Mouse (Mus musculus): ENCODE measurements at regions not wholly inside any gene's neighbourhood (a gene's known extent, or its start where the extent isn't known, plus 50 kb on each side); places are given as distances from the start of the nearest gene placed in this dataset.

DNA sequence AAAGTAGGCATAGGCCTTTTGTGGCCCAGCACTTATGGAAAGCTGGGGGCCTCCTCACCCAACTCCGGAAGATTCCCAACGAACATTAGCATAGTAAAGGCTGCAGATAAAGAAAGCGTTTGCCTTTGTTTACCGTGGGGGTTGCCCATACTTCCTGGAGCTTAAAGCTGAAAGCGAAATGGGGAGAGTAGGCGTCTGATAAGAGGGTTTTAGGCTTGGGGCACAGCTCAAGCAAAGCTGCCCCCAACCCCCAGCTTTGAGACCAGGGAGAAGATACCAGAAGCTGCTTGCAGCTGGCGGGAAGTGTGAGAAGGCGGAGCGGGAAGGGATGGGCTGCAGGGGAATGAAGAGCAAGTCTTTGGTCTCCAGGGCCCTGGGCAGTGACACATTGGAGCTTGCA lies 356.9 kb downstream of the Bcor start:
- H3K4me2 ChIP-seq (ENCODE audit: low read depth, low read length, poor library complexity, severe bottlenecking), result no peak overlapping the region
- DNase-seq (ENCODE audit: low spot score) (no peak), ATAC-seq (ENCODE audit: low FRiP score) (no peak)
- 29% methylated on average over 9 of the region's 9 CpGs for WGBS
- no peak overlapping the region for H3K9ac ChIP-seq (replicated peaks; ENCODE audit: low read length, poor library complexity, severe bottlenecking)
- peaks cover 6% of the 10 kb centered on the region; the same call in 1 of the 2 replicates for H3K27me3 ChIP-seq (ENCODE audit: insufficient read depth, low read length)
- H3K4me3 ChIP-seq (ENCODE audit: low read depth, low read length), result no peak overlapping the region
- no peaks in the 10 kb centered on the region; the same call in 1 of the 2 replicates for H3K4me1 ChIP-seq (ENCODE audit: insufficient read depth, low read length)
- H3K27ac ChIP-seq (ENCODE audit: low read depth, low read length), result no peak overlapping the region
- TF ChIP-seq CTCF (IDR thresholded peaks at IDR 0.05), result no peak
- H3K9me3 ChIP-seq (ENCODE audit: low read length), result no peaks in the 10 kb centered on the region
- no peaks in the 10 kb centered on the region for H3K36me3 ChIP-seq (ENCODE audit: insufficient read depth, low read length)

DNA sequence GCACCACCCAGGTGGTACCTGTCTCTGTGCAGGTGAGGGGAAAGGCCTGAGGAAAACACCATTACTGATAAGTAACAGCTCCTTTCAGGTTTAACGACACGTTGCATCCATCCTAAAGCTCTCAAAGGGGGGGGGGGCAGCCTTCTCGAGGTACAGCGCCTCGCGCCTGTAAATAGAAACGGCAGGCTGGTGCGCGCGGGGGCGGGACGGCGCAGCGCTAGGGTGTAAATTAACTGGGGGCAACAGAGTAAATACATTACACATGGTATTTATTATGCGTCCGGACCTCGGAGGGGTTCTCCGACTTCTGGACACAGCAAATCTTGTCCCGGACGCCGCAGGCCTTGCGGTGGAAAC lies 353.3 kb downstream of the Bcor start:
- WGBS, result 9% methylated on average over 17 of the region's 22 CpGs
- no peak for TF ChIP-seq CTCF (IDR thresholded peaks at IDR 0.05)

DNA sequence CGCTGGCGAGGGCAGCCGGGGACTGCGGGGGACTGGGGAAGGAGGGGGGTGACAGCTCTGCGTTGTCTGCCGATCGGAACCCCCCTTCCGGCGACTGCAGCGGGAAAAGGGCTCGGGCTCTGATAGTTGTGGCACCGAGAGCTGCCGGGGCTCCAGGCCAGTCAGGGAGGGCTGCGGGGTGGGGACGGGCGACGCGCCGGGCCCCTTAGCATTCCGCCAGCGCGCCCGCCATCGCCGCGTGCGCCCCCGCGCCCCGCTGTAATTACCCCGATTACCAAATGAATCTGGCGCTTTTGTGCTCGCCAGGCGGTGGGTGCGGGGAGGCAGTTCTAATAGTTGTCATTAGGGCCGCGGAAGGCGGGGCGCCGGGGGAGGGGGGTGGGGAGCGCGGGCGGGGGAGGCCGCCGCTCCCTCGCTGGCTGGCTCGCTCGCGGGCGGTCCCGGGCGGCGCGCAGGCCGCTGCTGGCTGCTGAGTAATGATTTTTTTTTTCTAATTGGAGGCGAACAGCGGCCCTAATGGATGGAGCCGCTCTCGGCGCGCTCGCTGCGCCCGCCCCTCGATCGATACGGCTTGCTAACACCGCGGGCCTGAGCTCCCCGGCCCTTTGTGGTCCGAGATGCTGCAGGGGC lies 352.8 kb downstream of the Bcor start:
- H3K4me3 ChIP-seq (ENCODE audit: low read depth, low read length), result peak overlapping the region; percentile 40
- H3K4me2 ChIP-seq (ENCODE audit: low read depth, low read length, poor library complexity, severe bottlenecking), result peak overlapping the region; percentile 67
- H3K27ac ChIP-seq (ENCODE audit: low read depth, low read length), result peak overlapping the region; percentile 38; the same call in 1 of the 2 replicates
- ATAC-seq (ENCODE audit: low FRiP score) (peak; percentile 69), DNase-seq (ENCODE audit: low spot score) (peak; percentile 48)
- TF ChIP-seq CTCF (IDR thresholded peaks at IDR 0.05), result no peak
- no peaks in the 10 kb centered on the region; the same call in 1 of the 2 replicates for H3K4me1 ChIP-seq (ENCODE audit: insufficient read depth, low read length)
- H3K9ac ChIP-seq (replicated peaks; ENCODE audit: low read length, poor library complexity, severe bottlenecking), result peak overlapping the region; percentile 65
- H3K36me3 ChIP-seq (ENCODE audit: insufficient read depth, low read length), result no peaks in the 10 kb centered on the region
- no peaks in the 10 kb centered on the region for H3K9me3 ChIP-seq (ENCODE audit: low read length)
- peaks cover 6% of the 10 kb centered on the region; the same call in 1 of the 2 replicates for H3K27me3 ChIP-seq (ENCODE audit: insufficient read depth, low read length)
- 7% methylated on average over 33 of the region's 71 CpGs for WGBS

More for the DNA sequence above, 353.3 kb downstream of the Bcor start:
- peak overlapping the region; percentile 67 for H3K4me2 ChIP-seq (ENCODE audit: low read depth, low read length, poor library complexity, severe bottlenecking)
- H3K4me3 ChIP-seq (ENCODE audit: low read depth, low read length), result peak overlapping the region; percentile 40
- ATAC-seq (ENCODE audit: low FRiP score) (peak; percentile 28; the same call in 1 of the 2 replicates), DNase-seq (ENCODE audit: low spot score) (no peak)
- peaks cover 6% of the 10 kb centered on the region; the same call in 1 of the 2 replicates for H3K27me3 ChIP-seq (ENCODE audit: insufficient read depth, low read length)
- H3K27ac ChIP-seq (ENCODE audit: low read depth, low read length), result peak overlapping the region; percentile 38; the same call in 1 of the 2 replicates
- H3K9ac ChIP-seq (replicated peaks; ENCODE audit: low read length, poor library complexity, severe bottlenecking), result peak overlapping the region; percentile 65
- no peaks in the 10 kb centered on the region for H3K36me3 ChIP-seq (ENCODE audit: insufficient read depth, low read length)
- no peaks in the 10 kb centered on the region; the same call in 1 of the 2 replicates for H3K4me1 ChIP-seq (ENCODE audit: insufficient read depth, low read length)
- no peaks in the 10 kb centered on the region for H3K9me3 ChIP-seq (ENCODE audit: low read length)

- peaks cover 6% of the 10 kb centered on the region; the same call in 1 of the 2 replicates for H3K27me3 ChIP-seq (ENCODE audit: insufficient read depth, low read length)
- H3K9ac ChIP-seq (replicated peaks; ENCODE audit: low read length, poor library complexity, severe bottlenecking), result peak overlapping the region; percentile 65
- peak overlapping the region; percentile 67 for H3K4me2 ChIP-seq (ENCODE audit: low read depth, low read length, poor library complexity, severe bottlenecking)
- no peak for TF ChIP-seq CTCF (IDR thresholded peaks at IDR 0.05)
- peak overlapping the region; percentile 40 for H3K4me3 ChIP-seq (ENCODE audit: low read depth, low read length)
- ATAC-seq (ENCODE audit: low FRiP score), result no peak
- no peaks in the 10 kb centered on the region; the same call in 1 of the 2 replicates for H3K4me1 ChIP-seq (ENCODE audit: insufficient read depth, low read length)
- no peak for DNase-seq (ENCODE audit: low spot score)
- no peaks in the 10 kb centered on the region for H3K36me3 ChIP-seq (ENCODE audit: insufficient read depth, low read length)
- 10% methylated on average over 9 of the region's 9 CpGs for WGBS
- no peak overlapping the region for H3K27ac ChIP-seq (ENCODE audit: low read depth, low read length)
- no peaks in the 10 kb centered on the region for H3K9me3 ChIP-seq (ENCODE audit: low read length)
These were observed 352.3 kb downstream of the Bcor start for GRCm38 (mm10) chrX:11807883-11808262.

DNA sequence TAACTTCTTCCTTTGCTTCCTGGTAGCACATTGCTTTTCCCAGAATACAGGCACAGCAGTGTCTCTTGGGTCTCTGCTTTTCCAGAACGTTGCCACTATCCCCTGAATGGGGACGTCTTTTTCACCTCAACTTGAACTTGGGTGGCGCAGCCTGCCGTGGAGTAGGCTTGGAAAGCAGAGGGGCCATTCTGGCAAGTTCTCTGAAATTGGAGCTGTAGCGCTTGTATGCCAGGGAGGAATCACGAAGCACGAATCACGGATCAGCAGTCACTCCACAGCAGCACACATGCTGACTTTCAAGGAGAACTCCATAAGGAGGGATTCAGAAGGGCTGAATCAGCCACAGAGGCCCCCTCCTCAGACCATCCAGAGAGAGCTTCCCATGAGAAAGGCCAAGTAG lies 351.2 kb downstream of the Bcor start:
- no peaks in the 10 kb centered on the region for H3K36me3 ChIP-seq (ENCODE audit: insufficient read depth, low read length)
- DNase-seq (ENCODE audit: low spot score) (no peak), ATAC-seq (ENCODE audit: low FRiP score) (no peak)
- TF ChIP-seq CTCF (IDR thresholded peaks at IDR 0.05), result no peak
- H3K4me2 ChIP-seq (ENCODE audit: low read depth, low read length, poor library complexity, severe bottlenecking), result no peak overlapping the region
- no peaks in the 10 kb centered on the region for H3K9me3 ChIP-seq (ENCODE audit: low read length)
- no peak overlapping the region for H3K4me3 ChIP-seq (ENCODE audit: low read depth, low read length)
- no peak overlapping the region for H3K27ac ChIP-seq (ENCODE audit: low read depth, low read length)
- no peak overlapping the region for H3K9ac ChIP-seq (replicated peaks; ENCODE audit: low read length, poor library complexity, severe bottlenecking)
- H3K27me3 ChIP-seq (ENCODE audit: insufficient read depth, low read length), result peaks cover 6% of the 10 kb centered on the region; the same call in 1 of the 2 replicates
- 71% methylated on average over 8 of the region's 8 CpGs for WGBS
- no peaks in the 10 kb centered on the region for H3K4me1 ChIP-seq (ENCODE audit: insufficient read depth, low read length)

DNA sequence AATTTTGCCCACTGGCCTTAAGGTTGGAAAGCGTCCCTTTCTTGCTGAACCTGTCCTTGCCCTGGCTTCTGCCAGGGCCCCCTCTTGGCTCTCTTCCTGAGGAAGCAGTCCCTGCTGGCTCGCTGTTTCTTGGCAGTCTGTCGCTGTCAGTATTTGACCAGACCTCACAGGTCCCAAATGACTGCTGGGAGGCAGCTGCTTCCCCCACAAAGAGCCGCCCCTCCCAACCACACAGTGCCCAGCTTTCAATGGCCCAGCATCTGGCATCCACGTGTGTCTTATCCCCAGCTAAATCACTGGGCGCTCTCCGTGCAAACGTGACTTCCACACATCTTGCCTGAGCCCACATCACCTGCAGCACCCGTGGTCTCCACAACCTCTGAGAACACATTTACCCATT lies 345.3 kb downstream of the Bcor start:
- Histone ChIP-seq H3K27me3 (ENCODE audit: insufficient read depth, low read length) (no peaks in the 10 kb centered on the region), H3K27ac (ENCODE audit: low read depth, low read length) (no peak overlapping the region)
- TF ChIP-seq CTCF (IDR thresholded peaks at IDR 0.05), result no peak

More for the DNA sequence above, 345.3 kb downstream of the Bcor start:
- no peak for ATAC-seq (ENCODE audit: low FRiP score)
- WGBS, result 32% methylated on average over 9 of the region's 9 CpGs
- Histone ChIP-seq H3K4me1 (ENCODE audit: insufficient read depth, low read length) (no peaks in the 10 kb centered on the region), H3K4me2 (ENCODE audit: low read depth, low read length, poor library complexity, severe bottlenecking) (no peak overlapping the region), H3K36me3 (ENCODE audit: insufficient read depth, low read length) (no peaks in the 10 kb centered on the region), H3K4me3 (ENCODE audit: low read depth, low read length) (no peak overlapping the region), H3K9me3 (ENCODE audit: low read length) (no peaks in the 10 kb centered on the region), H3K9ac (replicated peaks; ENCODE audit: low read length, poor library complexity, severe bottlenecking) (no peak overlapping the region)
- DNase-seq (ENCODE audit: low spot score), result peak; percentile 54

All from midbrain, postnatal 0 days (tissue).